Mouse (Mus musculus): ENCODE data around the gene Olfr926. TPM values are rescaled to one million over a fixed set of nuclear protein-coding genes. Genes with fewer than 3 reads are reported as not detected.

Gene Olfr926
- polyA plus RNA-seq (2015; fragmentation: Nextera tagmentation; extraction: Ambion mirVana): not detected in 2 replicates

GRCm38 (mm10) chr9:38876826-38877225 is at the start of gene Olfr926:
TSS of gene Olfr926 (plus strand) at chr9:38877126.

DNA sequence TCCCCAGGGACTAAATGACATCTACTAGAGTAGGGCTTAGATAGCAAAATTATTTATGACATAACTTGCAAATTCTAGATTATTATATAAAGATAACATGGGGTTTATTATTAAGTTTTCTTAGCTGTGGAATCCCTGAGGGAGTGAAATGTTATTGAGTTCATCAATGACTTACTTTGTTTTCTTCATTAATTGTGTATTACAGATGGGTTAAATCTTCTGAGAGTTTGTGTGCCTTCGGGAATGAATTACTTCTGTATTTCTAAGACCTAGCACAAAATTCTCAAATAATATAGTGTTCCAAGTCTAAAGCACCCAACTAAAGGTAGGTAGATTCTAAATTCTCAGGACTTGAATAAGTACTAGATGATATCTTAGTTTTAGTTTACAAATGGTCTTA is 32.8 kb upstream of the Olfr926 start, which contains the start of gene Olfr924:
Gene Olfr924 (plus strand): TSS at position 301 of the 400 bp plus-strand sequence.

GRCm38 (mm10) chr9:38854760-38855159 is 22.2 kb upstream of the Olfr926 start, which contains the start of gene Olfr26:
TSS of gene Olfr26 (plus strand) at chr9:38855060.

Other genes with a start within 250 kb of the Olfr926 start
- gene Olfr916, start 217.3 kb upstream of the Olfr926 start, polyA plus RNA-seq (2015; fragmentation: Nextera tagmentation; extraction: Ambion mirVana): not detected in 2 replicates
- not detected in 2 replicates for gene Olfr917, start 211.3 kb upstream of the Olfr926 start, polyA plus RNA-seq (2015; fragmentation: Nextera tagmentation; extraction: Ambion mirVana)
- gene Olfr918, start 202.5 kb upstream of the Olfr926 start, polyA plus RNA-seq (2015; fragmentation: Nextera tagmentation; extraction: Ambion mirVana): not detected in 2 replicates
- gene Olfr919, start 173.5 kb upstream of the Olfr926 start, polyA plus RNA-seq (2015; fragmentation: Nextera tagmentation; extraction: Ambion mirVana): not detected in 2 replicates
- 24.7 and 26.0 TPM in 2 replicates for gene Vwa5a, start 158.9 kb upstream of the Olfr926 start, polyA plus RNA-seq (2015; fragmentation: Nextera tagmentation; extraction: Ambion mirVana)
- gene Olfr920, start 124.8 kb upstream of the Olfr926 start, polyA plus RNA-seq (2015; fragmentation: Nextera tagmentation; extraction: Ambion mirVana): 0.14 and 0.17 TPM in 2 replicates
- not detected in 2 replicates for gene Olfr921, start 104.1 kb upstream of the Olfr926 start, polyA plus RNA-seq (2015; fragmentation: Nextera tagmentation; extraction: Ambion mirVana)
- not detected in 2 replicates for gene Olfr922, start 62.5 kb upstream of the Olfr926 start, polyA plus RNA-seq (2015; fragmentation: Nextera tagmentation; extraction: Ambion mirVana)
- gene Olfr923, start 50.6 kb upstream of the Olfr926 start, polyA plus RNA-seq (2015; fragmentation: Nextera tagmentation; extraction: Ambion mirVana): not detected in 2 replicates
- gene Olfr924, start 32.7 kb upstream of the Olfr926 start, polyA plus RNA-seq (2015; fragmentation: Nextera tagmentation; extraction: Ambion mirVana): not detected in 2 replicates
- gene Olfr26, start 22.1 kb upstream of the Olfr926 start, polyA plus RNA-seq (2015; fragmentation: Nextera tagmentation; extraction: Ambion mirVana): not detected in 2 replicates
- gene Olfr930, start 52.7 kb downstream of the Olfr926 start, polyA plus RNA-seq (2015; fragmentation: Nextera tagmentation; extraction: Ambion mirVana): not detected in 2 replicates
- gene Olfr933, start 95.2 kb downstream of the Olfr926 start, polyA plus RNA-seq (2015; fragmentation: Nextera tagmentation; extraction: Ambion mirVana): not detected in 2 replicates
- not detected in 2 replicates for gene Olfr934, start 111.2 kb downstream of the Olfr926 start, polyA plus RNA-seq (2015; fragmentation: Nextera tagmentation; extraction: Ambion mirVana)
- gene Olfr935, start 122.6 kb downstream of the Olfr926 start, polyA plus RNA-seq (2015; fragmentation: Nextera tagmentation; extraction: Ambion mirVana): not detected in 2 replicates
- not detected in 2 replicates for gene Olfr146, start 146.3 kb downstream of the Olfr926 start, polyA plus RNA-seq (2015; fragmentation: Nextera tagmentation; extraction: Ambion mirVana)
- gene Olfr937, start 187.8 kb downstream of the Olfr926 start, polyA plus RNA-seq (2015; fragmentation: Nextera tagmentation; extraction: Ambion mirVana): not detected in 2 replicates
- not detected in 2 replicates for gene Olfr938, start 201.8 kb downstream of the Olfr926 start, polyA plus RNA-seq (2015; fragmentation: Nextera tagmentation; extraction: Ambion mirVana)

Measured in skeletal muscle tissue, postnatal 0 days (tissue).